Mouse (Mus musculus) layer of hippocampus, adult 9-11 months (tissue): Measurements from ENCODE around the gene Vkorc1l1.
A peak's percentile ranks its signal among the peaks of the same experiment; 100 is the strongest.
"Not testable (repeated sequence)": the region's sequence is repeated elsewhere in the genome, so short reads cannot be mapped to it uniquely, and the experiment has no call there.

ENCODE experiments used
- DNase-seq: peaks from one replicate; pipeline ENCODE4 v3.0.0; 2022

Gene Vkorc1l1

GRCm38 (mm10) chr5:129941495-129942045, at the start of gene Vkorc1l1:
Vkorc1l1 (plus strand) TSS chr5:129941970.
- peak; percentile 98 for DNase-seq

GRCm38 (mm10) chr5:129895198-129896088, 46.3 kb upstream of the Vkorc1l1 start, which contains the start of gene Zbed5:
Zbed5 (plus strand) TSS chr5:129895723.
- peak; percentile 91 for DNase-seq

- DNase-seq, result no peak
Measured at GRCm38 (mm10) chr5:129898449-129898848, 43.3 kb upstream of the Vkorc1l1 start, which contains the start of gene Phkg1. Phkg1 (minus strand) TSS chr5:129898549.

- DNase-seq, result no peak
Measured at GRCm38 (mm10) chr5:129907775-129908174, 34.0 kb upstream of the Vkorc1l1 start.

GRCm38 (mm10) chr5:129908242-129908965, 33.4 kb upstream of the Vkorc1l1 start, which contains the start of gene Nupr1l:
Nupr1l (plus strand) TSS chr5:129908540.
- DNase-seq, result peak; percentile 89

- DNase-seq, result no peak
Measured at GRCm38 (mm10) chr5:129909147-129909546, 32.6 kb upstream of the Vkorc1l1 start.

- no peak for DNase-seq
Measured at GRCm38 (mm10) chr5:129909591-129909990, 32.2 kb upstream of the Vkorc1l1 start.

- no peak for DNase-seq
Measured at GRCm38 (mm10) chr5:129914024-129914423, 27.7 kb upstream of the Vkorc1l1 start.

- DNase-seq, result not testable (repeated sequence)
Measured at GRCm38 (mm10) chr5:129915491-129915890, 26.3 kb upstream of the Vkorc1l1 start.

GRCm38 (mm10) chr5:129918065-129918651, 23.6 kb upstream of the Vkorc1l1 start:
- no peak for DNase-seq

GRCm38 (mm10) chr5:129918752-129919151, 23.0 kb upstream of the Vkorc1l1 start:
- no peak for DNase-seq

GRCm38 (mm10) chr5:129919320-129919719, 22.4 kb upstream of the Vkorc1l1 start:
- DNase-seq, result no peak

GRCm38 (mm10) chr5:129921972-129922371, 19.8 kb upstream of the Vkorc1l1 start:
- DNase-seq, result no peak

GRCm38 (mm10) chr5:129924820-129925452, 16.8 kb upstream of the Vkorc1l1 start:
- no peak for DNase-seq

- DNase-seq, result no peak
Measured at GRCm38 (mm10) chr5:129925933-129926332, 15.8 kb upstream of the Vkorc1l1 start.

GRCm38 (mm10) chr5:129929924-129930855, 11.6 kb upstream of the Vkorc1l1 start:
- DNase-seq, result no peak

- DNase-seq, result no peak
Measured at GRCm38 (mm10) chr5:129936941-129937340, 4.8 kb upstream of the Vkorc1l1 start.

- DNase-seq, result no peak
Measured at GRCm38 (mm10) chr5:129940281-129940680, 1.5 kb upstream of the Vkorc1l1 start.

- no peak for DNase-seq
Measured at GRCm38 (mm10) chr5:129940736-129941494, 855 bp upstream of the Vkorc1l1 start.
